Mouse (Mus musculus): ENCODE data around the gene Pcbp3.

GRCm38 (mm10) chr10:76763016-76763415 lies 198.7 kb downstream of the Pcbp3 start:
- no peak for TF ChIP-seq GATA1 (IDR thresholded peaks at IDR 0.05; ENCODE audit: borderline replicate concordance, low read length)
- no peak for TF ChIP-seq FLI1 (IDR thresholded peaks at IDR 0.05; ENCODE audit: low read length)
